Mouse (Mus musculus): Measurements from ENCODE around the gene 4930558C23Rik.
"Not testable (repeated sequence)": the region's sequence is repeated elsewhere in the genome, so short reads cannot be mapped to it uniquely, and the experiment has no call there.

The 4930558C23Rik gene

GRCm38 (mm10) chr3:95402741-95403140 lies at the start of gene 4930558C23Rik:
TSS of gene 4930558C23Rik (minus strand) at chr3:95402841.
- no peak for DNase-seq

- DNase-seq: no peak
Observed at GRCm38 (mm10) chr3:95450915-95451314, 48.3 kb upstream of the 4930558C23Rik start.

DNA sequence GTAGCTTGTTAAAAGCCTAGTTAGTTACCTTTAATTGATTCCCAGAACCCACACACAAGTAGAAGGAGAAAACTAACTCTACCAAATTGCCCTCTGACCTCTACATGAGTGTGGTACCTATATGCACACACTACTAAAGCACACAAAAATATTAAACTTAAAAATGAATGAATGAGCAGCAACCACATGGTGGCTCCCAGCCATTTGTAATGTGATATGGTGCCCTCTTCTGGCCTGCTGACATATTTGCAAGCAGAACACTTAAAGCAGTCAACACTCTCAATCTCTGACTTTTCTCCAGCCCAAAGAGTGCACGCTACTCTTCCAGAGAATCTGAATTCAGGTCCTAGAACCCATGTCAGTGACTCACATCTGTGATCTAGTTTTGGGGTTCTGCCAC lies 47.8 kb upstream of the 4930558C23Rik start:
- DNase-seq: peak; percentile 16

DNA sequence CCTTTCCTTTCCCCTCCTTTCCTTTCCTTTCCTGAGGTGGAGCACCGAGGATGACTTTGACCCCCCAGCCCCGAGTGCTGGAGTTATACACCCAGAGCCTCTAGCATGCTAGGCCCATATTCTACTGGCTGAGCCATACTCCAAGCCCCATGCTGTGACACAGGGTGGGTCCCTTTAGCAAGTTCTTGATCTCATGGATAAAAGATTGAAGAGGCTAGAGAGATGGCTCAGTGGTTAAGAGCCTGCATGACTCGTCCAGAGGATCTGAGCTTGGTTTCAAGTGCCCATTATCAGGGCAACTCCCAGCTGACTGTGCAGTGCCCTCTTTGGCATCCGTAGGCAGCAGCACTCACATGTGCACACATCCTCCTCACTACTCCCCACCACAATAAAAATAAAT lies 42.7 kb upstream of the 4930558C23Rik start:
- no peak for DNase-seq

DNA sequence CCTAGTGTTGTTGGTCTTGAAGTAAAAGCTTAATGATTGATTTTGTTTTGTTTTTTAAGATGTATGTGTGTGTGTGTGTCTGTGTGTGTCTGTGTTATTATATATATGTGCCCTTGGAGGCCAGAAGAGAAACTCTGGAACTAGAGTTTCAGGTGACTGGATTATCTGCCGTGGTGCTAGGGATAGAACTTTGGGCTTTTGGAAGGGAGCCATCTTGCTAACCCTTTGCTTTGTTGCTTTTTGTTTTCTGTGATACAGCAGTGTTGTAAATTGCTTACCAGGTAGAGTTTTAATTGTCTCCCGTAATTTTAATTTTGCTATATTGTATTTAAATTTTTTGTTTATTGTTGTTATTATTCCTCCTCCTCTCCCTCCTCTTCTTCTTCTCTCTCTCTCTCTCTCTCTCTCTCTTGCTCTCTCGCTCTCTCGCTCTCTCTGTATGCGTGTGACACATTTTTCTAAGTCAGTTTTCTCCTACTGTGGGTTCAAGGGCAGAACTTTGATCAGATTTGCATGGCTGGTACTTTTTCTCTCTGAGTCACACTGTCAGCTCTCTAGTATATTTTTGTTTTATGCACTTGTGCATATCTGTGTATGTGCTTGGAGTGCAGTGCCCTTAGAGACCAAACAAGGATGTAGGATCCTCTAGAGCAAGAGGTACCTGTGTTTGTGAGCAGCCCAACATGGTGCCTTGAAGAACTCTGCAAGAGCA lies 39.9 kb upstream of the 4930558C23Rik start:
- DNase-seq: no peak

GRCm38 (mm10) chr3:95439670-95440069 lies 37.0 kb upstream of the 4930558C23Rik start:
- DNase-seq: no peak

GRCm38 (mm10) chr3:95438636-95439035 lies 36.0 kb upstream of the 4930558C23Rik start:
- not testable (repeated sequence) for DNase-seq

DNA sequence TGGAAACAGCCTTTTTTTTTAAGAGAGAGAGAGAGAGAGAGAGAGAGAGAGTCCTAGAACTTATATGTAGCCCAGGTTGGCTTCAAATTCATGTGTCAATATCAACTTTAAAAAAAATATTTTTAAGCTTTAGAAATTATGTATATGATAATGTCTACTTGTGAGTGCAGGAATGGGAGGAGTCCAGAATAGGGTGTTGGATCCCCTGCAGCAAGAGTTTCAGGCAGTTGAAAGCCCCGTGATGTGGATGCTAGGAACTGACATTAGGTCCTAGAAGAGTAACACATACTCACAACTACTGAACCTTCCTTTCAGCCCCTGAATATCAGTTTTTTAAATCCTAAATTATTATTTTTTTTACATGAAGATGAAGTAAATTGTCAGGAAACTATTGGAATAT lies 32.9 kb upstream of the 4930558C23Rik start:
- no peak for DNase-seq

GRCm38 (mm10) chr3:95434983-95435370 lies 32.3 kb upstream of the 4930558C23Rik start:
- DNase-seq: no peak

DNA sequence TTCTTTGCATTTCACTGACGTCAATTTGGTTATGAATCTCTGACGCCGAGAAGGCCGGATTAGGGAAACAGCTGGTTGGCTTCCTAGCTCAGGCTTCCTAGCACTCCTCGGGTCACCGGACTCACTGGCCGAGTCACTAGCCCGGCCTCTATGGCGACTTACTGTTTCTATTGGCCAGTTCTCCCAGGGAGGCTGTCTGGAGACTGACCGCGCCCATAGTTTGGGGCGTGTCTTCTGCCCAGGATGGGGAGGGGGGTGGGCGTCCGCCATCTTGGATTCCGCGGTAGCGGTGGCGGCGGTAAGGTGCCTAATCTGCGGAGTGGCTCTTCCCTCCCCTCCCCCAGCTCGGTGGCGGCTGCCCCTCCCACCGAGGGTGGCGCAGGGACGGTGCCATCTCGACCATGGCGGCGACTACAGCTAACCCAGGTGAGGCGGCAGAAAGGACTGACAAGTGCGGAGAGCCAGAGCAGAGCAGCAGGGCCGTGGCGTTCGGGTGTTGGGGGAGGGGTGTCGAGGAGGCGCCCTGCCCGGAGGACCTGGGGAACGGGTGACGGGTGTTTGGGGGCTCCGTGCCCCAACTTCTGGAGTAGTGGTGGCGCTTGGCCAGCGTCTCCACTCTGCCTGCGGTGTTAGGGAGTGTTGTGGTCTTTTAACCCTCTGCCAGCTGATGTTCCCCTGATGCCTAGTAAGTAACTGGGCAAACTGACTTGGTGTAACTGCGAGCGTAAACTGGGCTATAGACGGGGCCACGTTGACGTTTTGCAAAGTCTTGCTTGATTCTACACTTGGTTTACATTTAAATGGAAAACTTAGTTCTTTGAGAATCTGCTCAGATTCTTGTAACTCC lies 31.7 kb upstream of the 4930558C23Rik start, which contains the start of gene Arnt:
Gene Arnt (plus strand): TSS at position 253 of the 847 bp plus-strand sequence.
- peak; percentile 96 for DNase-seq

DNA sequence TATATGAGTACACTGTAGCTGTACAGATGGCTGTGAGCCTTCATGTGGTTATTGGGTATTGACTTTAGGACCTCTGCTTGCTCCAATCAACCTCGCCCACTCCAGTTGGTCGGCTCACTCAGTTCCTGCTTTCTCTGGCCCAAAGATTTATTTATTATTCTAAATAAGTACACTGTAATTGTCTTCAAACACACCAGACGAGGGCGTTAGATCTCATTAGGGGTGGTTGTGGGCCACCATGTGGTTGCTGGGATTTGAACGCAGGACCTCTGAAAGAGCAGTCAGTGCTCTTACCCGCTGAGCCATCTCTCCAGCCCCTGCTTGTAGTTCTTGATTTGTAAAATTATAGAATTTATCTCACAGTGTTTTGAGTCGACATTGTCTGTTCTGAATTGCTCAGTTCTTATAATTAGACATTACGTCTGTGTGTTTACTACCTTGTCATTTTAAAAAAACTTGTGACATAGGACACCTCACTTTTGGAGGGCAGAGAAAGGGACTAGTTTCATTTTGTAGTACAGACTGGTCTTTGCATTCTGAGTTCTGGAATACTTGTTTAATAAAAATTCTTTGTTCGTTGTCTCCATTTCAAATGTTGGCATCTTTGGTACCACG lies 30.8 kb upstream of the 4930558C23Rik start:
- DNase-seq: no peak

DNA sequence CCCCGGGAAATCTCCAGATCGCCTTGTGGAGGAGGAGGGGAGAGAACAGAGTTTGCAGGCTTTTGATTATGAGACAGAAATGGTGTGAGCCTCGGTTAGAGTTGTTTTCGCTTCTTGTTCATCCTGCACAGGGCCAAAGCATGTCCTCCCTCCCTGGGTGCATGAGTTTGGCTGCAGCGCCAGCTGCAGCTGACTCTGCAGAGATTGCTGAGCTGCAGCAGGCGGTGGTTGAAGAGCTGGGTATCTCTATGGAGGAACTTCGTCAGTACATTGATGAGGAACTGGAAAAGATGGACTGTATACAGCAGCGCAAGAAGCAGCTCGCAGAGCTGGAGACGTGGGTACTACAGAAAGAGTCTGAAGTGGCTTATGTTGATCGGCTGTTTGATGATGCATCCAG lies 25.8 kb upstream of the 4930558C23Rik start:
- not testable (repeated sequence) for DNase-seq

GRCm38 (mm10) chr3:95427891-95428238 lies 25.2 kb upstream of the 4930558C23Rik start:
- not testable (repeated sequence) for DNase-seq

DNA sequence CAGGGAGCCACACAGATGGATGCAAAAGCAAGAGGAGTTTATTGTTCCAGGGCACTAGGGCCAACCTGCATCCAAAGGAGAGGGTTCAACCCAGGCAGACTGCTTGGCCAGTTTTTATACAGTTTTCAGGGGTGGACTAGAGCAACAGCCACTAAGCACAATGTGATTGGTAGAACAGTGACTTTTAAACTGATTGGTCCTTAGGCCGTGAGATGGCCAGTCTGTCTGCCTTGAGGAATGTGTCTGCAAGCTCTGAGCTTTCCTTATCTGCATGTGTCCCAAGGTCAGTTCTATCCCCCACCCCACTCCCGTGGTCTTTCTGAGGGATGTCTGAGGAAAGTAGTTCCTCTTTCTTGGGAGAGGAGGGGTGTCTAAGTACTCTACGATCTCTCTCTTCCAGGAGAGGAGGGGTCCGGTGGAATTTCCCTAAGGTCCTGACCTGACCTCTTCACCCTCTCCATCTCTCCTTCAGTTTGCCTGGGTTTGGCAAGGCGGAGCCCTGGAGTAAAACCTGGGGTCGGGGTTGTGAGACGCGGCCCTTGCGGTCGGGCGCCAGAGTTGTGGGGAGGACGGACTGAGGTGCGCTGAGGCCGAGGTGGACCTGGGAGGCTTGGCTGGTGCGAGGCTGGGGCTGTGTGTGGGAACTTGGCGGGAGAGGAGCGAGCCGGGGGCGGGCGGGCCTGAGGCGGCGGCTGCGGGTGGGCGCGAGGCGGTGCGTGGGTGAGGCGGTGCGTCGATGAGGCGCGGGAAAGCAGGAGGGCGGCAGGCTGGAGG lies 24.7 kb upstream of the 4930558C23Rik start:
- not testable (repeated sequence) for DNase-seq

DNA sequence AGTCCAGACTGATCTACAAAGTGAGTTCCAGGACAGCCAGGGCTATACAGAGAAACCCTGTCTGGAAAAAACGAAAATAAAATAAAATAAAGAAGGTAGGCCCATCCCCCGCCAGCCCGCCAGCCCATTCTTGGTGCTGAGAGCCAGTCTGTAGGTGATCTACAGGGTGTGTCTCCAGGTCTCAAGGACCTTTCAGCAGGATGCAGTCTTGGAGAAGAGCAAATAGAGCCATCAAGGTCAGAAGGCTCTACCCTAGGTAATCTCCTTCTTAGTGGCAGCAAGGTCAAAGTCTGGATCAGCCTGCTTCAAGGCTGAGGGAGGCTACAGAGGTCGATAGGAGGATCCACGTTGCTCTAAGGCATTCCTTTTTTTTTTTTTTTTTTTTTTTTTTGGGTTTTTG lies 23.8 kb upstream of the 4930558C23Rik start:
- DNase-seq: not testable (repeated sequence)

DNA sequence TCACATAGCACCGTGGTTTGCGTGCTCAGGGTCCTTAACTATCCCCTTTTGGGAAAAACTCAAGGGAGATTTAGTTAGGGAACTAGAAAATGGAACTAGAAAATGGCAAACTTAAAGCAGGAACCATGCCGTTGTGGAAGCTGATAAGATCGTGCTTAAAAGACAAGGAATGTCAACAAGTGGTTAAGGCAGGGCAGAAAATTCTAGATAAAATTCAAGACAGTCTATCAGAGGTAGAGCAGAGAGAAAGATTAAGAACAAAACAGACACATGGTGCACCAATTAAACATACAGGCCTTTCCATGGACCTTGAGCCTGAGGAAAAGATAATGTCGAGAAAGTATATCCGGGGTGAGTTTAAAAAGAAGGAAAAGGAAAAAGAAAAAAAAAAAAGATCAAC lies 15.2 kb upstream of the 4930558C23Rik start:
- DNase-seq: no peak

DNA sequence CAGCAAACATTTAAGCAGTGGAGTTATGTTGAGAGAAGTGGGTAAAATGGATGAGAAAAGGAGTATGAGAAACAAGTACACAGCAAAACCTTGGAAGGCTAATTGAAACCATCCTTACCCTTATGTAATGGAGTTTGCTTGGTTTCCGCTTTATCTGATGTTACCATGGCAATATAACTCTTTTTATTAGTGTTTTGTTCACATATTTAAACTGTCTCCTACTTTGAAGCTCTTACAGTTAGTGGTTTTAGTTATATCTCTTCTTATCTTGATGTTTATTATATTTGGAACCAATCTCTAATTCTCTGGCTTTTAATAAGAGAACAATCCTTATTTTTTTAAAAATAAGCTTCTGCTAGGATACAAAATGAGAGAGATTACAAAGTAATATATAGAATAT lies 9.6 kb upstream of the 4930558C23Rik start:
- DNase-seq: no peak

GRCm38 (mm10) chr3:95408852-95409251 lies 6.2 kb upstream of the 4930558C23Rik start:
- no peak for DNase-seq

- no peak for DNase-seq
Observed at GRCm38 (mm10) chr3:95407728-95408127, 5.1 kb upstream of the 4930558C23Rik start.

GRCm38 (mm10) chr3:95394385-95394784 lies 8.3 kb downstream of the 4930558C23Rik start:
- no peak for DNase-seq

- DNase-seq: no peak
Observed at GRCm38 (mm10) chr3:95385401-95386075, 17.1 kb downstream of the 4930558C23Rik start.

DNA sequence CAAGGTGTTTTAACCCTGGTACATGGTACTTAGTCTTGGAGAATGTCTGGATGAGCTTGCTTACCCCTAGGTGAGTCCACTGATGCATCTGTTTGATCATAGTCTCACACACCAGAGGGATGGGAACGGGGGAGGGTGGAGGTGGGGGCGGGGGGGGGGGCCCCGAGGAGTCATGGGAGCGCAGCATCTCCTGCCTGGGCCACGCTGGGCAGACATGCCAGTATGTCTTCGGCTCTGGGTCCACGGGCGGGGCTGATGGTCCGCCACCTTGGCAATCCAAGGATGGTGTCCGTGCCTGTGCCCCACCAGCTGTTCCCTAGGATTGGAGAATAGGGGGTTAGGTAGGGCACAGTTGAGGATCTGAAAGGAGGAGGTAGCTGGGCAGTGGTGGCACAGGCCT lies 29.4 kb downstream of the 4930558C23Rik start:
- no peak for DNase-seq
